ENCODE assay signal across 8 mouse cellular contexts in genomic region chr14:62457420-62458181, GRCm38 (mm10). TPM values are rescaled to one million over a fixed set of nuclear protein-coding genes. Genes with fewer than 3 reads are reported as not detected.
A peak's percentile ranks its signal among the peaks of the same experiment; 100 is the strongest.
DNase-seq lines count a peak whose midpoint lies in the region; ATAC-seq and TF ChIP-seq lines count a peak whose summit lies in the region.

No protein-coding gene starts in this region.

- peak; percentile 87 for TF ChIP-seq CTCF in left cerebral cortex, adult 2 months (IDR thresholded peaks at IDR 0.05)

- peak overlapping the region; percentile 39 for H3K4me3 ChIP-seq in left cerebral cortex, adult 2 months

- intact Hi-C loops in gastrocnemius, postnatal 14 days (cut with DNase I; ENCODE audit: low total_unique reads) = loop anchor here (10.0 kb wide), 3 partner anchors 123 to 893 kb away; no protein-coding TSS in a partner anchor
- intact Hi-C loops in left cerebral cortex, adult 2 months (cut with DNase I) = loop anchor here (1.0 to 10.0 kb wide), 6 partner anchors 125 to 1110 kb away; no protein-coding TSS in a partner anchor

- peak; percentile 81 for DNase-seq in adipocyte (ENCODE audit: low spot score)
- DNase-seq in gastrocnemius, postnatal 14 days = peak; percentile 84
- DNase-seq in induced T-regulatory cell, adult 2 months (ENCODE audit: low read depth) = peak; percentile 79
- peak; percentile 85 to 92 for DNase-seq in left cerebral cortex, adult 2 months (ENCODE audit: extremely low spot score in 1 of 2, low spot score in 2 of 2)
- DNase-seq in right cerebral cortex, postnatal 10 days (ENCODE audit: low spot score in 2 of 2) = peak; percentile 92 to 95
- DNase-seq in urinary bladder, postnatal 14 days (ENCODE audit: low spot score) = peak; percentile 85

- H3K27ac ChIP-seq in left cerebral cortex, adult 2 months = no peak overlapping the region

- ATAC-seq in common myeloid progenitor, adult 5-6 weeks (replicated peaks; ENCODE audit: low read depth, poor library complexity, severe bottlenecking) = peak; percentile 89
- peak; percentile 59; the same call in 1 of the 2 replicates for ATAC-seq in megakaryocyte-erythroid progenitor cell, adult 5-6 weeks (replicated peaks; ENCODE audit: low FRiP score, low TSS enrichment, poor library complexity, severe bottlenecking)

RNA-seq across cellular contexts. Expression of gene Gucy1b2, which starts 1.5 kb away (rescaled TPM):
- total RNA-seq in common myeloid progenitor, adult 5-6 weeks (2017) = not detected in 2 replicates
- total RNA-seq in gastrocnemius, postnatal 14 days (2021) = not detected
- under 1 TPM; 0.28 to 0.29 TPM for total RNA-seq in left cerebral cortex, adult 2 months (2021)
- total RNA-seq in megakaryocyte-erythroid progenitor cell, adult 5-6 weeks (2014; fragmentation: Nextera tagmentation) = not detected in 2 replicates
- total RNA-seq in megakaryocyte-erythroid progenitor cell, adult 5-6 weeks (2017) = not detected in 2 replicates
